Mouse (Mus musculus) kidney, postnatal 36 days (tissue): ENCODE results near the gene Gm9887.
"Not testable (repeated sequence)": the region's sequence is repeated elsewhere in the genome, so short reads cannot be mapped to it uniquely, and the experiment has no call there.

Source experiments
- DNase-seq, 2 experiments: peaks; one replicate each; pipeline ENCODE4 v3.0.0; 2021 to 2022; ENCODE audit warnings: mixed read lengths in 2 of 2

Gm9887 gene

GRCm38 (mm10) chr12:69371854-69372671, at the start of gene Gm9887, which contains the start of gene Arf6:
TSS of gene Gm9887 (minus strand) at chr12:69372458.
TSS of gene Arf6 (plus strand) at chr12:69372150.
- DNase-seq = peak; percentile 97 to 100

GRCm38 (mm10) chr12:69420716-69421115, 48.5 kb upstream of the Gm9887 start:
- DNase-seq = peak in 1 of 2 experiments; percentile 20

DNA sequence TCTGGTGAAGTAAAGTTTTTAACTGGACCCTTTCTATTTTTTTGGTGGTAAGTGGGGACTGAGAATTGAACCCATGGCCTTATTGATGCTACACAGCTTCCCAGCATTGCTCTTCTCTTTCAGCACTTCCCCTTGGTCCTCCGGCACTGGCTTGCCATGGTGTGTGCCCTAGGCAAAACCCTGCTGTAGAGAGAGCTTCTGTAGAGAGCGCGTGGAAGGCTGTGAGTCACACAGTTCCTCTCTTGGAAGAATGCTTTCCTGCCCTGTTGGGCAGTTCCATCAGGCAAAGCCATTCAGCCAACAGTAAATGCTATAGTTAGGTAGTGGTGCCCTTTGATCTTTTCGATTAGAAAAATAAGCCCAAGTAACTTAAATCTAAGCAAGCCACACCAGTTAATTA, 47.3 kb upstream of the Gm9887 start:
- no peak for DNase-seq

DNA sequence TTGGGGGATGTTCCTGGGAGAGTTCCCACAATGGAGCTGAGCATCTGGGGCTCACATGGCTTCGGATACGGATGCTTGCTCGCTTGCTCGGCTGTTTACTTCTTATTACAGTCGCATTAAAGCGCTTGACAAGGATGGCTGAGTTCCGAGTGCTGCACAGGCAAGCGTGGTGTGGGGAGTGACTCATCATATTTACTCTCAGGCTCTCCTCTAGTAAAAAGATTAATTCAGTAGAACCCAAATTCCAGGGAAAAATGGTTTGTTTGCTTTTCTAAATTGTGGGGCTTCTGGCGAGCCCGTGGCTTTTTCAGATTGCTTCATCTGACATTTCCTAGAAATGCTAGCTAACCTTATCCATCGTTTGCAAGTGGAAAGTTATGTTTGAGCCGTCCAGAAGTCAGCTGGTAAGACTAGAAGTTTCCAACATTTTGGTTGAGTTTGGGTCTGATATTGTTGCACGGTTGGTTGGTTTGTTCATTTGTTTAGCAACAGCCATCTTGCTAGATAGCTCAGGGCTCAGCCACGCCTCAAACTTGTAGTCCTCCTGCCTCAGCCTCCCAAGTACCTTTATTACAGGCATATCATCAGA, 46.9 kb upstream of the Gm9887 start:
- peak; percentile 28 to 39 for DNase-seq

- no peak for DNase-seq
These were observed 46.3 kb upstream of the Gm9887 start for GRCm38 (mm10) chr12:69418606-69419005.

DNA sequence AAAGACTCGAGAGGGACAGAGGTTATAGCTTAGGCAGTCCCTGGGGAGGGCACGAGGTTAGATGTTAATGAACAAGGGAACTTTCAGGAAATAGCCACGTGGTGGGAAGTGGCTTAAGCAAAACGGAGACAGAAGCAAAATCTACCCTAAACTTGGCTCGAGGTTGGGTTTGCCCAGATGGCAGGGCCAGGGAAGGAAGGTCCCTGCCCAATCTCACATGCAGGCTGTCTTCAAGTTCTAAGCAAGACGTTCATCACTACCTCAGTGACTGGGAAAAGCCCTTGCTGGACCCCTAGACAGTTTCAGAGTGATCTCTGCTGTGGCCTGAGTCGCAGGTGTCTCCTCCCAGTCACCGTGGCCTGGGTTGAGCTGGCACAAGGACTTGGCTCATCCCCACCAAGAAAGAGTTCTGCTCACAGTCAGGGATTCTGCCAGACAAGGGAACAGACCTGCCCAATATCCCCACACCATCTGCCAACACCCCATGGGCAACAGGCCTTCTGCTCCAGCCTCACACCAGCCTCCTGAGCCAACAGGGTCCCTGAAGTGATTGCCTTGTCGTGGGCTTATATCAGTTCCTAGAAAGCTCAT, 45.5 kb upstream of the Gm9887 start:
- DNase-seq = peak; percentile 54 to 55

DNA sequence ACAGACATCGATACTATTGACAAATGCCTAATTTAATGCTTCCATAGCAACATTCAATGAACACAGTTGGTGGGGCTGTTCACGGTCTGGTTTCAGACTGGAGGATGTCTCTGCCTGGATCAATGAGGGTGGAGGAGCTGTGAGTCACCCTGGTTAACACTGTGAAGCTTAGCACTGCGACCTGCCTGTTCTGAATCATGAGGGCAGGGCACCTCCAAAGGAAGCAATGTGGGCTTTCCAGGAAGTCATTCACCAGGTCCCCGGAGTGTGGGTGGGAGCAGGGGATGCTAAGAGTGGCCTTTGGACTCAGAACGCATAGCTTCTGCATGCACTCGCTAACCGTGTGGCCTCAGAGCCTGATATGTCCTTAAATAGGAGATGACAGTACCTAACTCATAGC, 44.5 kb upstream of the Gm9887 start:
- DNase-seq = no peak

DNA sequence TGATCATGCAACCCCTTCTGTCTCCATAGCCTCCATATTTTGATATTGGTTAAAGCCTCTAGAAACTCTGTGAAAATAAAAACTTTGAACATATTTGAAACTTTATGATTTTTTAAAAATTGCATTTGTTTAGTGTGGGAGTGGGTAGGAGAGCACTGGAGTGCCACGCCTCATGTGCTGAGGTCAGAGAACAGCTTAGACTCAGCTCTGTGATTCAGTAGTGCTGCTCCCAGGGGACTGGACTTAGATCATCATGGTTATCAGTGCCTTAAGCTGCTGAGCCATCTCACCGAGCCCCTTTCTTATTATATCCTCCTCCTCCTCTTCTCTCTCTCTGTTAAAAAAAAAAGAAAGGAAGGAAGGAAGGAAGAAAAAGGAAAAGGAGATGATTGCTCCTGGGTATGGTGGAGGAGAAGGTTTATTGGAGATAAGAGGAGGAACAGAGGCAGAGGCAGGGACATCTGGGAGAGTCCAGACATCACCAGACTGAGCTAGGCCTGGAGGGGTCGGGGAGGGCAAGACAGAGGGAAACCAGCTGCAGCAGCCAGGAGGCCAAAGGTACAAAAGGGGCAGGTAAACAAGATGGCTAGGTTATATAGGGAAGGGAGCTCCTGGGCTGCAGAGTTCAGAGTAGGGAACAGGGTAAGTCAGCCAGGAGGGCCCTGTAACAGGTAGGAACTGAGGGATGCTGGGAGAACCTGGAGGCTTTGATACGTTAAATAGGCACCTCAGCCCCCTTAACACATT, 42.7 kb upstream of the Gm9887 start:
- DNase-seq = peak in 1 of 2 experiments; percentile 17

GRCm38 (mm10) chr12:69413303-69413702, 41.0 kb upstream of the Gm9887 start:
- no peak for DNase-seq

DNA sequence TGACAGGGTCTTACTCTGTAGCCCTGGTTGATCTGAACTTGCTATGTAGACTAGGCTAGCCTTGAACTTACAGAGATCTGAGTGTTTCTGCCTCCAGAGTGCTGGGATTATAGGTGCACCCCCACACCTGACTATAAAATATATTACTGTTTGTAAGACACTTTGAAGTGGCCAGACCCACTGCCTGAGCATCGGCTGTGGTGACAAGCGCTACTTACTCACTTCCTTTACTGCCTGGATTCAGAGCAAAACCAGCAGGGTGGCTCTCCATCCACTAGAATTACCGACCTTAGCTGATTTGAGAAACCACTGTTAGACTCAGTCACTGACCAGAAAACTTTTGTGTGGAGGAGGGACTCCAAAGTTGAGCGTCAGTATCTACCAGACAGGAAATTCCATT, 39.7 kb upstream of the Gm9887 start:
- no peak for DNase-seq

GRCm38 (mm10) chr12:69410767-69411166, 38.5 kb upstream of the Gm9887 start:
- no peak for DNase-seq

DNA sequence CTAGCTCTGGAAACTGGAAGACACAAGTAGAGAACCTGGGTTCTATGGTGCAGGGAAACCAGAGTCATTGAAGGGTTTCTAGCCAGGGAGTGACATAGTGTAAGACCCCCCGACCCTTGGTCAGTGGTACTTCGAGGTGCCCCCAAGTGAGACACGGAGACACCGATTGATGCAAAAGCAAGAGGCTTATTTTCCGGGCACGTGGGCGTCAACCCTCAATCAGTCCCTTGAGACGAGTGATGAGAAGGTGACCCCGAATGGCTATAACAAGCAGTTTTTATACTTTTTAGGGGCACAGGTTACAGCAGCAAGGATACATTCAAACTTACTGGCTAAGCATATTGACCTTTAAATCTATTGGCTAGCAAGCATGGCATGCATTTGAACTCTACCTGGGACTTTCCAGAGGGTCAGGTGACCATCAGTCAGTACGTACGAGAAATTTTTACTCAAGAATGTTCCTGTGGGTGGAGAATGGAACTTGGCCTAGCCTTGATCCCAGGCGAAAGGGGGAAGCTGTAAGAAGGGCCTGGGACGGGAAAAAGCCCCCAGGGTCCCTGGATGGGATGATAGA, 30.4 kb upstream of the Gm9887 start:
- no peak for DNase-seq

- DNase-seq = no peak
These were observed 29.8 kb upstream of the Gm9887 start for GRCm38 (mm10) chr12:69402100-69402499.

DNA sequence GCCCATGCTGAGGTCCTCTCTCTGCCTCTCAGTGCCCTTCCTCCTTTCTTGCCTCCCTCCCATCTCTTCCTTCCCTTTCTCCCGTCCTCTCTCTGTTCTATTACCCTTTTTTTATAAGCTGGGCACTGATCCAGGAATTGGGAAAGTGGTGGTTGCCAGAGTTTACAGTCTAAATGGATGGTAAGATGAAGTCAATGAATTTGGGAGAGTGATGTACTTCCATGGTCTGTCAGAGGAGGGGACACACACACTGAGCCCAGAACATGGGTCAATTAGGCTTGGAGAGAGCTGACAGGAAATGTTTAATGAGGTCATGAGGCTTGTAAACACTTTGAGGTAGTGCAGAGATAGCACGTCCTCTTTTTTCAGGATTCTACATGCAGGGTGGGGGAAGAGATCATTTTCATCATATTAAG, 28.6 kb upstream of the Gm9887 start:
- DNase-seq = no peak

GRCm38 (mm10) chr12:69400367-69400766, 28.1 kb upstream of the Gm9887 start:
- no peak for DNase-seq

GRCm38 (mm10) chr12:69394456-69394855, 22.2 kb upstream of the Gm9887 start:
- no peak for DNase-seq

DNA sequence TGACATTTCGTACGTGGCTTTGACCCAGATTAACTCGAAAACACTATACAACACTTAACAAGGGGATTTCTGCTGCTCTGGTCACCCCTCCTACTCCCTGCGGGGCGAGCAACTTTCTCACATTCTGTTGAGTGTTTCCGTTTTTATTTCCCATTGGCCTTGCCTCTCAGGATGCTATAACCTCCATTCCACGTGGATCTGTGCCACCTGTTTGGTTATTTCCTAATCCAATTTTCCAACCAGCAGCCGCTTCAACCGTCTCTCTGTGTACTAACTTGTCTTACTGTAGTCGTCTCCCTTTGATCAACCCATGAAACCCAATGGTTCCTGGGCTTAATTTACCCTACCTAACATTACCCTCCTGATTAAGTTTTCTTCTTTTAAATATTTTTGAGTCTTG, 20.8 kb upstream of the Gm9887 start:
- DNase-seq = no peak

GRCm38 (mm10) chr12:69390000-69390698, 17.9 kb upstream of the Gm9887 start:
- no peak for DNase-seq

GRCm38 (mm10) chr12:69389273-69389938, 17.1 kb upstream of the Gm9887 start:
- DNase-seq = no peak

- no peak for DNase-seq
These were observed 16.1 kb upstream of the Gm9887 start for GRCm38 (mm10) chr12:69388321-69388869.

DNA sequence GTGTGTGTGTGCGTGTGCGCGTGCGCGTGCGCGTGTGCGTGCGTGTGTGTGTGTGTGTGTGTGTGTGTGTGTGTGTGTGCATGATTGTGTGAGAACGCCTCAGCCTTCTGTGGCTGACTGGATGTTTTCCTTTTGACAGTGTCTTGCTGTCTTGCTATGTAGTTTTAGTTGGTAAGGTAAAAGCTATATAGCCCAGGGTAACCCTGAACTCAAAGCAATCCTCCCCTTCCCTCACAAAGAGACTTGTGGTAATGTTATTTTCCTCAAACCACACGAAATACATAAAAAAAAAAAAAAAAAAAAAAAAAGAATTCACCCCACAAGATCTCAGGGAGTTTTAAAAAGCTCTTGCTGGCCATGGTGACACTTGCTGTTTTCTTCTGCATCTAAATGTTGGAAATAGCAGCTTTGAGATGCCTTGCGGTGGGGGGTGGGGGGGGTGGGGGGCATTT, 14.0 kb upstream of the Gm9887 start:
- not testable (repeated sequence) for DNase-seq
